Mouse (Mus musculus) layer of hippocampus, adult 9-10 months (tissue): ENCODE measurements around the gene Gpr137.

Source experiments
- DNase-seq: peaks from one replicate; pipeline ENCODE4 v3.0.0; 2022; ENCODE audit warnings: low spot score

Gpr137 gene

GRCm38 (mm10) chr19:6941372-6942248 lies 670 bp downstream of the Gpr137 start, which contains the start of gene Bad:
TSS of gene Bad (plus strand) at chr19:6941861.
- DNase-seq, result peak; percentile 86

- no peak for DNase-seq
Measured at GRCm38 (mm10) chr19:6940396-6941351, 1.6 kb downstream of the Gpr137 start.

- no peak for DNase-seq
Measured at GRCm38 (mm10) chr19:6939106-6940002, 2.9 kb downstream of the Gpr137 start.

GRCm38 (mm10) chr19:6937541-6938465 lies 4.5 kb downstream of the Gpr137 start:
- no peak for DNase-seq

GRCm38 (mm10) chr19:6936299-6936698 lies 6.0 kb downstream of the Gpr137 start:
- DNase-seq, result no peak

- no peak for DNase-seq
Measured at GRCm38 (mm10) chr19:6934195-6934977, 7.9 kb downstream of the Gpr137 start, which contains the start of gene Kcnk4. TSS of gene Kcnk4 (minus strand) at chr19:6934515.

- DNase-seq, result no peak
Measured at GRCm38 (mm10) chr19:6933436-6934194, 8.7 kb downstream of the Gpr137 start.

GRCm38 (mm10) chr19:6933102-6933435 lies 9.2 kb downstream of the Gpr137 start:
- DNase-seq, result no peak

GRCm38 (mm10) chr19:6932018-6932417 lies 10.3 kb downstream of the Gpr137 start:
- no peak for DNase-seq

GRCm38 (mm10) chr19:6931002-6931401 lies 11.3 kb downstream of the Gpr137 start:
- no peak for DNase-seq

GRCm38 (mm10) chr19:6928080-6928479 lies 14.2 kb downstream of the Gpr137 start:
- DNase-seq, result no peak

- DNase-seq, result no peak
Measured at GRCm38 (mm10) chr19:6926559-6927255, 15.6 kb downstream of the Gpr137 start.

GRCm38 (mm10) chr19:6925611-6926329 lies 16.5 kb downstream of the Gpr137 start:
- DNase-seq, result no peak

GRCm38 (mm10) chr19:6925307-6925573 lies 17.0 kb downstream of the Gpr137 start, which contains the start of gene Catsperz:
TSS of gene Catsperz (minus strand) at chr19:6925380.
- no peak for DNase-seq

- DNase-seq, result peak; percentile 88
Measured at GRCm38 (mm10) chr19:6924461-6925306, 17.6 kb downstream of the Gpr137 start.

GRCm38 (mm10) chr19:6922901-6923735 lies 19.2 kb downstream of the Gpr137 start:
- no peak for DNase-seq
